Mouse (Mus musculus) stomach, embryonic 15.5 days (tissue): Measurements from ENCODE around the gene Mcf2l. TPM values are rescaled to one million over a fixed set of nuclear protein-coding genes. Genes with fewer than 3 reads are reported as not detected.

ENCODE experiments used
- ATAC-seq: fragments of 200-750 bp; cut with Nextera tagmentation; 2 replicates; pipeline ENCODE4 v1.8.0; 2017; ENCODE audit warnings: low read depth, moderate number of reproducible peaks, moderate TSS enrichment; ENCODE audit not compliant: insufficient read depth, low FRiP score
- H3K27ac ChIP-seq: fragments of 300-500 bp; sonication (generic); 2 replicates; pipeline ENCODE4 v1.5.1; 2015; ENCODE audit warnings: mild to moderate bottlenecking, inconsistent platforms
- H3K27me3 ChIP-seq: fragments of 300-500 bp; sonication (generic); replicated peaks from 2 replicates; pipeline ENCODE4 v1.6.1; 2015; ENCODE audit warnings: inconsistent platforms
- H3K36me3 ChIP-seq: fragments of 300-500 bp; sonication (generic); 2 replicates; pipeline ENCODE4 v1.6.1; 2015; ENCODE audit warnings: inconsistent platforms
- H3K4me1 ChIP-seq: fragments of 300-500 bp; sonication (generic); 2 replicates; pipeline ENCODE4 v1.6.1; 2015; ENCODE audit warnings: inconsistent platforms
- H3K4me2 ChIP-seq: fragments of 300-500 bp; sonication (generic); 2 replicates; pipeline ENCODE4 v1.6.1; 2015; ENCODE audit warnings: mild to moderate bottlenecking, inconsistent platforms
- H3K4me3 ChIP-seq: fragments of 300-500 bp; sonication (generic); replicated peaks from 2 replicates; pipeline ENCODE4 v1.5.1; 2015; ENCODE audit warnings: inconsistent platforms
- H3K9ac ChIP-seq: fragments of 300-500 bp; sonication (generic); 2 replicates; pipeline ENCODE4 v1.6.1; 2015; ENCODE audit warnings: inconsistent platforms
- H3K9me3 ChIP-seq: fragments of 300-500 bp; sonication (generic); 2 replicates; pipeline ENCODE4 v1.6.1; 2016; ENCODE audit warnings: inconsistent platforms
- WGBS: fragments of 180-500 bp; shearing (Covaris S2); methylation state at CpG from one replicate; pipeline ENCODE4 v1.1.7; 2015; 5-methylcytosine and 5-hydroxymethylcytosine counted together
- polyA plus RNA-seq: library from polyadenylated mRNA; unstranded; fragments of >200 nt; fragmentation: Nextera tagmentation; extraction: Ambion mirVana; gene quantifications from 2 replicates; pipeline ENCODE4 v1.2.1, GENCODE M21; 2015

Mcf2l gene
- polyA plus RNA-seq, 1 experiment from 2014 or later: 14.3 TPM

DNA sequence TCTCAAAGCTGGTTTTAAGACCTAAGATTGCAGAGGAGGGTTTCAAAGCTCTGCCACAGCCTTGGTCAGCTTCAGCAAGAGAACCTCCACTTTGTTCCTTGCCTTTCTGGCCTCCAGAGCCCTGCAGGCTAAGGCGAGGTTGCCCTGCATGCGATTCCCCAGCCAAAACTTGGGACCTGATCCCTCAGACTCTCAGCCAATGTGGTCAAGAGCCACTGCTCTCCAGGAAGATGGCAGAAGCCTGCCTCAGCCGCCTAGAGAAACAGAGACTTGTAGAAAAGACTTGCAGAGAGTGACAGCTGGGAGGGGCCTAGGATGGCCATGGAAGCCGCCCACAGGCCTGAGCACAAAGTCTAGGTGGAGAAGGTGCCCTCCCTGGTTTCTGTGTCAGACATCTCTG lies 1.4 kb downstream of the Mcf2l start:
- Histone ChIP-seq H3K27me3 (peaks cover 19% of the 10 kb centered on the region; the same call in 1 of the 2 replicates), H3K9me3 (no peaks in the 10 kb centered on the region), H3K4me3 (no peak overlapping the region), H3K27ac (no peak overlapping the region), H3K4me1 (peaks cover 5% of the 10 kb centered on the region), H3K36me3 (no peaks in the 10 kb centered on the region), H3K4me2 (no peak overlapping the region), H3K9ac (no peak overlapping the region)
- WGBS: 81% methylated on average over 4 of the region's 4 CpGs
- ATAC-seq: no peak

DNA sequence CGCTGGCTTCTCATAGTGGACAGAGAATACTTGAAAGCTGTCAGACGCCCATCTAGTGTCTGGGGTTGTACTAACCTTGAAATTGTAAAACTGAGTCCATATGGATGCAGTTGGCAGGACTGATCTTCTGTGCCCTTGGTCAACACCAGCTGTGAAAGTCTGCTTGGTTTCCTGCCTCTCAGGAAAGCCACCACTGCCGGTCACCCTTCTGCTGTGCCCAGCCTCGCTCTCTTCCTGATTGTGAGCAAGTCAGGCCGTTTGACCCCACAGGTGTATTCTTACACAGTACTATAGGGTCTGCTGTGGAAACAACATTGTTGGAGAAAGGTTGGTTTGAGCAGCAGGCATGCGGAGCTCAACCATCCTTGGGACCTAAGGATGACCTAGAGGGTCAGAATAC lies 3.5 kb downstream of the Mcf2l start:
- no peak for ATAC-seq
- Histone ChIP-seq H3K27me3 (peaks cover 12% of the 10 kb centered on the region; the same call in 1 of the 2 replicates), H3K9me3 (no peaks in the 10 kb centered on the region), H3K27ac (no peak overlapping the region), H3K36me3 (no peaks in the 10 kb centered on the region), H3K9ac (no peak overlapping the region), H3K4me1 (peaks cover 5% of the 10 kb centered on the region), H3K4me2 (no peak overlapping the region), H3K4me3 (no peak overlapping the region)
- WGBS: 77% methylated on average over 6 of the region's 6 CpGs

DNA sequence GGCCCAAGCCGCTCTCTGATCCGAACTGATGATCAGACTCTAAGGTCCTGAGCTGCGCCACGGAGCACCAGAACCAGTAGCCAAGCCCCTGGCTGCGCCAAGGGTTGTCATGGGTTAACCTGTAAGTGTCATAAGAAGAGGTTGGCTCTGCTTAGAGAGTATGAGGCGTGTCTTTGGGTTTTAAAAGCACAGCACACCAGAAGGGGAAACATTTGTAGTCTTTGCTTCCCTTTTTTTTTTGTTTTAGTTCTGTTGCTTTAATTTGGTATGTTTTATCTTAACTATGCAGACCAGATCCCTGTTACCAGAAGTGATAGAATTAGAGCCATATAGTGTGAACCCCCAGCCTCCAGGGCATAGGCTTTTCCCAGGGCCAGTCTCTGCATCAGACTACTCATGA lies 6.6 kb downstream of the Mcf2l start:
- no peak for ATAC-seq
- H3K4me2 ChIP-seq: no peak overlapping the region
- no peak overlapping the region for H3K27ac ChIP-seq
- H3K4me1 ChIP-seq: 0 out of 2 replicates have a peak, but pooled peaks cover 4% of the 10 kb centered on the region
- H3K9ac ChIP-seq: no peak overlapping the region
- H3K27me3 ChIP-seq: 0 out of 2 replicates have a peak, but pooled peaks cover 3% of the 10 kb centered on the region
- no peaks in the 10 kb centered on the region for H3K9me3 ChIP-seq
- no peak overlapping the region for H3K4me3 ChIP-seq
- WGBS: 82% methylated on average over 6 of the region's 6 CpGs
- H3K36me3 ChIP-seq: no peaks in the 10 kb centered on the region

DNA sequence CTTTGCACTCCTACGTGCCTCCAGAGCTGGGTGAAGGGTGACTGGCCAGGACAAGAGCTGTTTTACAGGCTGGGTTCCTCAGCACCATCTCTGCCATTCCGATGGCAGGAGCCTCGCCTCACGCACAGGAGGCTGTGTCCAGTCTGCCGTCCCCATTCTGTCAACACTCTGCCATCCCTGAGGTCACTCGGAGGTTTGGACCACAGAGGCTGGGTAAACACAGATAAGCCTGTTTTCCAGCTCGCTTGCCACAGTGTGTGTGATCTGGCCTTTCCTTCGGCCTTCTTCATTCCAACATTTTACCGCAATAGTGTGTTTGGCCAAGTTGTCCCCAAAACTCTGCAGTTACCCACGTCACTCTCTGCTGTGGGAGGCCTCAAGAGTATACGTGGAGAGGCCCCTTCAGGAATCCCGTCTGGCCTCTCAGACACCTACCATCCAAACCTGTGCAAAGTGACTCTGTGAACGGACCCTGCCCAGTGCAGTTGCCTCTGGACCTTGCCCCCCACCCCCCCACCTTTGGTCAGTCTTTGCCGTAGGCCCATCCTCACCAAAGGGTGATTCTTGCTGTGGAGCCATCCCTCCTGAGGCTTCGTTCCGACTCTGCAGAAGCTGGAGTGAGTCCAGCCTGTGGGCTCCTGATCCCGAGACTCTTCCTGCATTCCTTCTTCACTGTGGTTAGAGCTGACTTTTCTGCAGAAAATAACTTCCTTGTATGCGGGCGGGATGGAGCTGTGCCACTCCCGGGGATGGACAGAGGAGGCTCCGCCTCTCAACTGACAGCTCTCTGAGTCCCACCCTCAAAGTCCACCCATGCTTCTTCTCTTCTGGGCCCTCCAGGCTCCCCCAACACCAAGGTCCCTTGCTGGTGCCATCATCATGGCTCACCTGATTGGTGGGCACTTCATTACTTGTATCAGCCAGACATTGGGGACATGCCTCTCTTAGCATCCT lies 9.7 kb downstream of the Mcf2l start:
- Histone ChIP-seq H3K9ac (no peak overlapping the region), H3K4me1 (0 out of 2 replicates have a peak, but pooled peaks cover 4% of the 10 kb centered on the region), H3K4me3 (no peak overlapping the region), H3K4me2 (no peak overlapping the region), H3K9me3 (no peaks in the 10 kb centered on the region), H3K36me3 (no peaks in the 10 kb centered on the region), H3K27ac (no peak overlapping the region), H3K27me3 (no peaks in the 10 kb centered on the region)
- WGBS: 54% methylated on average over 21 of the region's 21 CpGs
- no peak for ATAC-seq

DNA sequence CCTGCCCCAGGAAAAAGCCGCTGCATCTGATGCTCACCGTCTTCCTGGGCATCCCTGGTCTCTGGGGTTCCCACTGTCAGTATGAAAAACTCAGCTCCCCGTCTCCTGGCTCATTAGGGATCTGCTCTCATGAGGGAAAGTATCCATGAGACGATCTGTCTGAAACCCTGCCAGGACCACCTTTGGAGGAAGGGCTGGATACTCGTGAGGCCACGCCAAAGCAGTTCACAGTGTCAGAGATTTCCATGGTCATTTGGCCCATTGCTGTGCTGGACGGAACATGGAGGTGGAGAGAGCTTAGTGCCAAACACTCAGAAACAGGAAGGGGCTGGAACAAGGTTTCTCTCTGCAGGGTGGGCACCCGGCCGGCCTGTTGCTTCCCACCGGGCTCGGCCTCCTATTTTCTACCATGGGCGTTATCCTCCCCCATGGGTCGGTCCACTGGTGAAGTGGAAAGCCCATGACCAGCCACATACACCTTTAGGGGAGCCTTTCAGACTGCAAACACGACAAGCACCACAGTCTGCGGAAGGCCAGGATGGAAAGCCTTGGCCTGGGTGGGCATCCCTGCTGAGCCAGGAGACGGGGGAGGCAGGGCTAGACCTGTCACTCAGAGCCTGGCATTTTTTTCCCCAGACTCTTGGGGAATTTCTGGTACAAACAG lies 14.3 kb downstream of the Mcf2l start:
- Histone ChIP-seq H3K4me3 (no peak overlapping the region), H3K27ac (no peak overlapping the region), H3K4me2 (no peak overlapping the region), H3K27me3 (no peaks in the 10 kb centered on the region), H3K36me3 (no peaks in the 10 kb centered on the region), H3K9me3 (no peaks in the 10 kb centered on the region), H3K9ac (no peak overlapping the region), H3K4me1 (0 out of 2 replicates have a peak, but pooled peaks cover 4% of the 10 kb centered on the region)
- ATAC-seq: no peak
- 82% methylated on average over 16 of the region's 16 CpGs for WGBS

DNA sequence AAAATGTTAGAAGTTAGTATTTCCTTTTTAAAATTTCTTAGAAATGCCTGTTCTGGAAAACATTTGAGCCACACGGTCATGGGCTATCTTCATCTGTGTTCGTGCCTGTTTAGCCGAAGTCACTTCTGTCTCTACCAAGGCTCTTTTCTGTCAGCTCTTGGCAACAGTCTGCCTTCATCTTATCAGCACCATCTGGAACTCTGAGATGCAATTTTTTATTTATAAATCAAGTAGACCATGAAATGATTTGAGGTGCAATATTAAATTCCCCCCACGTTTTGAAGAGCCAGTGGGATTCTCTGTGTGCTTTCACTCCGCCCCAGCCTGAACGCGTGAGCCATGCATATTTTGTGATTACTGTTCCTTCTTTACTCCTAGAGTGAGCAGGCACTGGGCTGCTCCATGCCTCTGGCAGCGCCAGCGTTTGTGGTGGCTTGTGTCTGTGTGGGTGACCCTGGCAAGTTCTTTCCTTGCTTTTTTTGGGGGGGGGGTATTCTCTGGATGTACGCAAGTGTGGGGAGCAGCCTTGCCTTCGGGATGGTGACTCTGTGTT lies 15.5 kb downstream of the Mcf2l start:
- no peaks in the 10 kb centered on the region for H3K36me3 ChIP-seq
- no peaks in the 10 kb centered on the region for H3K4me1 ChIP-seq
- no peak overlapping the region for H3K27ac ChIP-seq
- H3K9me3 ChIP-seq: no peaks in the 10 kb centered on the region
- H3K9ac ChIP-seq: no peak overlapping the region
- WGBS: 86% methylated on average over 11 of the region's 11 CpGs
- H3K27me3 ChIP-seq: no peaks in the 10 kb centered on the region
- no peak overlapping the region for H3K4me3 ChIP-seq
- H3K4me2 ChIP-seq: no peak overlapping the region
- no peak for ATAC-seq

DNA sequence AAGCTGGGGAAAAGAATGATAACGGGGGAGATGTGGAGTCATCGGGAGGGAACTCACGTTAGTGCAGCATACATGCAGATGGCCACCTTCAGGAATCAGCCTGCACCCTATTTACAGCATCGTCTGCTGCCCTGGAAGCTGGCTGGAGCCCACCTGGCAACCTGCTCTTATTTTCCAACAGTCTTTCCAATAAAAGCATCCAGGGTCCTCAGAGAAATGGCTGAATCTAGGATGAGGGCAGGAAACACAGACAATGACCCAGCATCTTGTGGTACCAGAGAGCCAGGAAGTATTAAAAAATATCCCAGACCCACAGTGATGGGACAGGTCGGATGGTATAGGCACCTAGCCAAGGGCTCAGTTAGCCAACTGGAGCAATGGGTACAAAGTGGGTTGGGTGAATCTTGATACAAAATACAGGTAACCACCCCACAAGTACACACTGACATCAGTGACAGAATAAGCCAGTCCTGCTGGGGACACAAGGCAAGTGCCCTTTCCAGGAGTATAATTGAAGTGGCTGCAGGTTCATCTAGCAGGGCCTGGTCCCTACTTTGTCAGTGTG lies 19.4 kb downstream of the Mcf2l start:
- ATAC-seq: no peak
- Histone ChIP-seq H3K4me2 (no peak overlapping the region), H3K9me3 (no peaks in the 10 kb centered on the region), H3K27me3 (no peaks in the 10 kb centered on the region), H3K4me3 (no peak overlapping the region), H3K36me3 (no peaks in the 10 kb centered on the region), H3K27ac (no peak overlapping the region), H3K4me1 (0 out of 2 replicates have a peak, but pooled peaks cover 3% of the 10 kb centered on the region), H3K9ac (no peak overlapping the region)
- WGBS: 70% methylated on average over 5 of the region's 5 CpGs

DNA sequence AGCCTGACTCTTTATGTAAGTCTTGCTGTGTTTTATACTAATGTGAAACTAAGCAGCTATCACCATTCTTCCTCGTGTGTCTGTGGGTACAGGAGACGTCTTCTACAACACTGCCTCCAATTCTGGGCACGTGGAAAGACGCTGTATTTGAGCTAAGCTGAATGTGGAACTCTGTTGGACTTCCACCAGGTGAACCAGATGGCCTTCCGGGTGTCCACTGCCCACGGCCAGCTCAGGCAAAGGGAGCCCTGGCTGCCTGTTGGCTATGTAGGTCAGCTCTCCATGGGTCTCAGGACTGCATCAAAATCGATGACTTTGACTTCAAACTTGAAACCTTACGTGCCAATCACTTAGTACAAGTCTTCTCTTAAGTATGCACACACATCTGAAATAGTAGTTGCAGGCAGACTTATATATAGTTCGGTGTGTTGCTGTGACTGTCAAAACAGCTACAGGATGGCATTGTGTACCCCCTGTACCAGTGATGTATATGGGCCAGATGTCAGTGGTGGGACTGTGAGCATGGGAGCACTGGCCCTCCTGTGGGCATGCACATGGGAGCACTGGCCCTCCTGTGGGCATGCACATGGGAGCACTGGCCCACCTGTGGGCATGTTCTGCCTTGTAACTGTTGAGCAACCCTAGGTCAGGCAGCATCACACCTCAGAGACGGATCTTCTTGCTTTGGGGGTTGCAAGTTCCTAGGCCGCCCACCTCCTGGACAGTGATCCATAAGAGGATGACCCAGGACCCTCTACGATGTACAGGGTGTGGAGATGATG lies 20.4 kb downstream of the Mcf2l start:
- 79% methylated on average over 12 of the region's 12 CpGs for WGBS
- H3K9me3 ChIP-seq: no peaks in the 10 kb centered on the region
- no peak overlapping the region for H3K27ac ChIP-seq
- no peak overlapping the region for H3K4me3 ChIP-seq
- H3K27me3 ChIP-seq: no peaks in the 10 kb centered on the region
- no peaks in the 10 kb centered on the region for H3K36me3 ChIP-seq
- H3K4me1 ChIP-seq: 0 out of 2 replicates have a peak, but pooled peaks cover 3% of the 10 kb centered on the region
- no peak overlapping the region for H3K4me2 ChIP-seq
- 0 out of 2 replicates have a peak, but pooled peaks have one; percentile 8 for ATAC-seq
- H3K9ac ChIP-seq: no peak overlapping the region

DNA sequence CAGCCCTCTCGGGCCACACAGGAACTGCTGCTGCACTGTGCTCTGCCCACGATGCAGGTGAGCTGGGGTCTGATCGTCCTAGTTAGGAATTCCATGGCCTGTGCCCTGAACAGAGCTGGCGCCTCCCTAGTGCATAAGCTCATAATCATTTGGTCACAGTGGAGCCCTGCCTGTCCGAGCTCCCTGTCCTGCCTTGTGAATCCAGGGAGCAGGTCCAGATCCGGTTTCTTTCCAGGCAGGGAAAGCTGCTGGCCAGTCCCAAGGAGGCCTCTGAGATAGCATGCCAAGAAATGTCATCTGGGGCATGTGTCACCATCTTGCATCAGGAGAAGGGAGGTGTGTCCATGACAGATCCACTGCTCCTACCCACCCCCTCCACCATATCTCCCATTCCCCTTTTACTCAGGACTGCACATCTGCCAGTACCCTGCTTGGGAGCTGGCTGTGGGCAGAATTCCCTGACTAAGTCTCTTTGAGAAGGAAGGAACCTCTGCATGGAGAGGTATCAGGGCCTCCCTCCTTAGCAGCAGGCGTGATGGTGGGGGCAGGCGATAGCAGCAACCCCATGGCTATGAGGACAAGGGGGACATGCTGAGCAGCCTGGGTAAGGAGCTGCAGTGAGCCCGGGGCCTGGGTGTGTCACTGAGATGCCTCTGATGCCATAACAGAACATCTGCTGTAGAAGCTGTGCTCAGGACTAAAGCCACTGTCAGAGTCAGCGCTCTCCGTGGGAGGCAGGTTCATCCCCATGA lies 21.4 kb downstream of the Mcf2l start:
- Histone ChIP-seq H3K27me3 (no peaks in the 10 kb centered on the region), H3K36me3 (no peaks in the 10 kb centered on the region), H3K9ac (no peak overlapping the region), H3K4me3 (no peak overlapping the region), H3K4me2 (no peak overlapping the region), H3K27ac (no peak overlapping the region), H3K4me1 (0 out of 2 replicates have a peak, but pooled peaks cover 3% of the 10 kb centered on the region), H3K9me3 (no peaks in the 10 kb centered on the region)
- no peak for ATAC-seq
- WGBS: 77% methylated on average over 11 of the region's 11 CpGs

DNA sequence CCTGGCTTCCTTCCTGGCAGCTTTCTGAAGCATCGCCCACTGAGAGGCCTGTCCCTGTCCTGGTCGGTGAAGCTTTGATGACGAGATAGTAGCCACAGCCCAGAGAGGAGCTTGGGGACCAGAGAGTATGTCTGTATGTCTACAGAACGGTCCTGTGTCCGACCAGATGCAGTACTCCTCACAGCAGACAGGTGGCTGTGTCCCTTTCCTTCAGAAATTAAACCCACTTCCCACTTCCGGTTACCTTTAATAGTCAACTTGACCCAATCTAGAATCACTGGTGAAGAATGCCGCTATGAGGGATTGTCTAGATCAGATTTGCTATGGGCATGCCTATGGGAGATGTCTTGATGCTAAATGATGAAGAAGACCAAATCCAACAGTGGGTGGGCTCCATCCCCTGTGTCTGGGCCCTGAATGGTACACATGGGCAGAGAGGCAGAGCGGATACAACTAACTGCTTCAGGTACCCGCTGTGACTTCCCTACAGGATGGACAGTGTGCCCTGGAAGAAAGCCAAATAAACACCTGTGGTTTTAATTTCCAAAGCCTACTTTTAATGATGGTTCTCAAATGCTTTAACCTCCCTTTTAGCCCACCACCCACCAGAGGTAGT lies 22.0 kb downstream of the Mcf2l start:
- Histone ChIP-seq H3K27me3 (no peaks in the 10 kb centered on the region), H3K4me3 (no peak overlapping the region), H3K4me1 (0 out of 2 replicates have a peak, but pooled peaks cover 3% of the 10 kb centered on the region), H3K27ac (no peak overlapping the region), H3K36me3 (no peaks in the 10 kb centered on the region), H3K9ac (no peak overlapping the region), H3K9me3 (no peaks in the 10 kb centered on the region), H3K4me2 (no peak overlapping the region)
- no peak for ATAC-seq
- 64% methylated on average over 9 of the region's 9 CpGs for WGBS
